ENCODE assay signal across 44 mouse cellular contexts in the genomic region with DNA sequence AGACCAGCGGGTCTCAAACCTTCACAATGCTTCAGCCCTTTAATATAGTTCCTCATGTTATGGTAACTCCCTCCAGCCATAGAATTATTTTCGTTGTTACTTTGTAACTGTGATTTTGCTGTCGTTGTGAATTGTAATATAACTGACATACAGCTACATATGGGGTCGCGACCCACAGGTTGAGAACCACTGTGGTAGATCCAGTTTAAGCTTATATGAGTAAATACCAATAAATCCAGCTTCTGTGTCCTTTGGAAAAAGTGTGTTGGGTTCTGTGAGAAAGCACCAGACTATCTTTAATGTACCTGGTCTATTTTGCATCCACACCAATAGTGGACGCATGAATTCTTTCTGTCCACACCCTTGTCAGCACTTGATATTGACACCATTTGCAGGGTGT. TPM values are rescaled to one million over a fixed set of nuclear protein-coding genes. Genes with fewer than 3 reads are reported as not detected.
"Had no signal": no experiment of that assay in that cellular context is flagged by ENCODE, and none has a peak within 500 bp of the region (broad histone marks: within the 10 kb centered on the region; RNA-seq: fewer than 3 reads in every experiment).

No protein-coding gene starts in this region.

- ATAC-seq: inflammation-experienced regulatory T-cells, adult 6 months; intestine, embryonic 15.5 days; intestine, embryonic 16.5 days; intestine, postnatal 0 days had no signal

- H3K4me2 ChIP-seq: heart, embryonic 12.5 days; heart, embryonic 13.5 days; heart, embryonic 15.5 days; hindbrain, embryonic 12.5 days; hindbrain, embryonic 13.5 days; hindbrain, embryonic 14.5 days; hindbrain, embryonic 15.5 days; intestine, embryonic 15.5 days; kidney, embryonic 15.5 days had no signal

- DNase-seq: heart, postnatal 10 days; heart, postnatal 14 days; heart, postnatal 36 days; heart, postnatal 4 days; kidney, adult 11 months; kidney, adult 18-20 months; kidney, adult 2 months; kidney, adult 8-10 months; kidney, adult 9 months; kidney, postnatal 10 days; kidney, postnatal 14 days; kidney, postnatal 25 days; kidney, postnatal 4 days; layer of hippocampus, adult 9-11 months; layer of hippocampus, postnatal 36 days had no signal

- H3K27me3 ChIP-seq: heart, embryonic 13.5 days; heart, embryonic 15.5 days; hindbrain, embryonic 12.5 days; hindbrain, embryonic 13.5 days; hindbrain, embryonic 15.5 days; intestine, embryonic 15.5 days; kidney, embryonic 15.5 days had no signal

- H3K9me3 ChIP-seq: heart, embryonic 10.5 days; heart, embryonic 12.5 days; heart, embryonic 13.5 days; heart, embryonic 15.5 days; hindbrain, embryonic 10.5 days; hindbrain, embryonic 12.5 days; hindbrain, embryonic 13.5 days; hindbrain, embryonic 15.5 days; intestine, embryonic 15.5 days; kidney, embryonic 15.5 days had no signal

- H3K4me3 ChIP-seq: heart, embryonic 10.5 days; heart, embryonic 12.5 days; heart, embryonic 13.5 days; heart, embryonic 15.5 days; hindbrain, embryonic 10.5 days; hindbrain, embryonic 12.5 days; hindbrain, embryonic 13.5 days; hindbrain, embryonic 15.5 days; intestine, embryonic 15.5 days; kidney, embryonic 15.5 days; layer of hippocampus, adult 2 months; left cerebral cortex, adult 2 months had no signal

- H3K9ac ChIP-seq: heart, embryonic 12.5 days; heart, embryonic 13.5 days; heart, embryonic 15.5 days; hindbrain, embryonic 12.5 days; hindbrain, embryonic 13.5 days; hindbrain, embryonic 14.5 days; hindbrain, embryonic 15.5 days; intestine, embryonic 15.5 days; kidney, embryonic 15.5 days had no signal

- H3K36me3 ChIP-seq: heart, embryonic 10.5 days; heart, embryonic 12.5 days; heart, embryonic 13.5 days; heart, embryonic 15.5 days; hindbrain, embryonic 10.5 days; hindbrain, embryonic 12.5 days; hindbrain, embryonic 13.5 days; hindbrain, embryonic 15.5 days; intestine, embryonic 15.5 days; kidney, embryonic 15.5 days had no signal

- H3K27ac ChIP-seq: heart, embryonic 10.5 days; heart, embryonic 13.5 days; heart, embryonic 15.5 days; hindbrain, embryonic 10.5 days; hindbrain, embryonic 12.5 days; hindbrain, embryonic 13.5 days; hindbrain, embryonic 14.5 days; hindbrain, embryonic 15.5 days; hindbrain, postnatal 0 days; intestine, embryonic 15.5 days; kidney, embryonic 15.5 days; kidney, postnatal 0 days; layer of hippocampus, adult 2 months; left cerebral cortex, adult 2 months had no signal

RNA-seq across cellular contexts. Expression of gene Gsg1, which starts 24.2 kb away (rescaled TPM):
- total RNA-seq: layer of hippocampus, adult 18-20 months; layer of hippocampus, postnatal 10 days; left cerebral cortex, adult 18-20 months; left cerebral cortex, adult 2 months; left cerebral cortex, adult 8-10 months had no signal
- polyA plus RNA-seq: hindbrain, embryonic 15.5 days; inflammation-experienced regulatory T-cells, adult 6 months had no signal

RNA-seq across cellular contexts. Expression of gene Pbp2, which starts 31.9 kb away (rescaled TPM):
- total RNA-seq: heart, postnatal 10 days; heart, postnatal 14 days; heart, postnatal 25 days; heart, postnatal 36 days; heart, postnatal 4 days; hematopoietic stem cell, adult 5-6 weeks; layer of hippocampus, adult 18-20 months; layer of hippocampus, postnatal 36 days; left cerebral cortex, adult 18-20 months had no signal
- polyA plus RNA-seq: heart, embryonic 12.5 days; heart, embryonic 13.5 days; heart, embryonic 14.5 days; heart, embryonic 16.5 days; heart, postnatal 0 days; hindbrain, embryonic 10.5 days; hindbrain, embryonic 16.5 days; hindbrain, postnatal 0 days; inflammation-experienced regulatory T-cells, adult 6 months; intestine, postnatal 0 days; kidney, adult 2 months; large intestine, adult 2 months had no signal
